Mouse (Mus musculus): Measurements from ENCODE around the gene Pde3a.

DNA sequence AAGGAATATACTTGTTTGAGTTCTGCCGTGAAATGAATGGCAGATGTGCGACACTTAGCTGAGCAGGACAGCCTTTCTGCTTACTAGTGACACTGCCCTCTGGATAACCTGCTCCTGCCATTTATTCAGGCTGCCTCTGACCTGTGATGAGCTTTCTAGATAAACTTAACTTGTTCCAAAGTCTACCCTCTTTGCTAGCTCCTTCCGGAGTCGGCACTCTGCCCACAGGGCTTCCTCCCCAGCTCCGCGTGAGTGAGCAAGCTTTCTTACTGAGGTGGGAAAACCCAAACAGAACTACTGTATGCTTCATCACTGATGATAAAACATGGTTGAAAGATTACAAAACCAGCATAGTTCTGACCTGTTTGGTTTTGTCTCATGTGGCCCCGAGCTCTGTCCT is 294.3 kb downstream of the Pde3a start:
- TF ChIP-seq CTCF (IDR thresholded peaks at IDR 0.05; ENCODE audit: low read depth) (no peak), EP300 (optimal IDR thresholded peaks at IDR 0.05) (no peak)

Measured in stomach, postnatal 0 days (tissue).